Mouse (Mus musculus): ENCODE data around the gene Sh2b2. TPM values are rescaled to one million over a fixed set of nuclear protein-coding genes. Genes with fewer than 3 reads are reported as not detected.

Sh2b2 gene
- polyA plus RNA-seq, 1 experiment from 2014 or later = 5.0 TPM

DNA sequence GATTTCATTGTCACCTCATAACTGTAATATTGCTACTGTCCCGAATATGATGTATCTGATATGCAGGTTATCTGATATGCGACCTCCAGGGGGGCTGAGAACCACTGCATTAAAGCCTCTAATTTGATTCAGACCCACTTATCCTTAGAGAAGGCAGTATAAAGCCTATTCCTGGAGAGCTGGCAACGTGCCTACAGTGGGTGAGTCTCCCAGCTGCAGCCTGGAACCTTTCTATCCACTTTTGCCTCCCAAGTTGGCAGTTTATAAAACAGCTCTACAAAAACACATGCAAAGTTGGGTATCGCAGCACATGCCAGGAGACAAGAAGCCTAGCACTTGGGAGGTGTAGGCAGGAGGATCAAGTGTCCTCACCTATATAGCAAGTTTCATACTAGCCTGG is 17.0 kb upstream of the Sh2b2 start:
- Histone ChIP-seq H3K36me3 (no peaks in the 10 kb centered on the region), H3K4me1 (peaks cover under 1% of the 10 kb centered on the region; the same call in 1 of the 2 replicates), H3K27me3 (no peaks in the 10 kb centered on the region), H3K9ac (no peak overlapping the region), H3K4me2 (no peak overlapping the region), H3K27ac (no peak overlapping the region), H3K9me3 (replicated peaks) (no peaks in the 10 kb centered on the region), H3K4me3 (replicated peaks) (no peak overlapping the region)
- no peak for ATAC-seq (replicated peaks; ENCODE audit: low FRiP score)
- 81% methylated on average over 4 of the region's 4 CpGs for WGBS

- Histone ChIP-seq H3K4me1 (no peaks in the 10 kb centered on the region; the same call in 1 of the 2 replicates), H3K9me3 (replicated peaks) (no peaks in the 10 kb centered on the region), H3K27me3 (no peaks in the 10 kb centered on the region), H3K4me3 (replicated peaks) (no peak overlapping the region), H3K4me2 (no peak overlapping the region), H3K27ac (no peak overlapping the region), H3K9ac (no peak overlapping the region), H3K36me3 (peaks cover 21% of the 10 kb centered on the region)
- WGBS = 33% methylated on average over 6 of the region's 6 CpGs
- 0 out of 2 replicates have a peak, but pooled peaks have one; percentile 15 for ATAC-seq (replicated peaks; ENCODE audit: low FRiP score)
Observed at GRCm38 (mm10) chr5:136258919-136259318, 12.6 kb upstream of the Sh2b2 start.

DNA sequence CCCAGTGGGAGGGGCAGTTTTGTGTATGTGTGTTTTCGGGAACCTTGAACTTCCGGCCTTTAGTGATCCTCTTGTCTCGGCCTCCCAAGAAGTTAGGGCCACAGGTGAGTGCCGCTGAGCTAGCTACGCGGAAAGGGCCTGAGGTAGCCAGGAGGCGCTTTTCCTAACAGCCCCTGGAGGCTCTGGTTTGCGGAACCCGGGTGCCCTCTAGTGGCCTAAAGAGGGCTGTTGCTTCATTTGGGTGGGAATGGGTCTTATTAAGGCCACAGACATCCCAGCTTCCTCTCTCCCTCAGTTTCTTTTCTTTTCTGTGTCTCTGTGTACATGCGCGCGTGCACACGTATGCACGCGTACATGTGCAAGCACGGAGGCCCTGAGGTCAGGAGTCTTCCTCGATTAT is 6.5 kb upstream of the Sh2b2 start:
- Histone ChIP-seq H3K4me1 (no peaks in the 10 kb centered on the region), H3K27ac (no peak overlapping the region), H3K27me3 (no peaks in the 10 kb centered on the region), H3K9me3 (replicated peaks) (no peaks in the 10 kb centered on the region), H3K4me3 (replicated peaks) (no peak overlapping the region), H3K4me2 (no peak overlapping the region), H3K36me3 (peaks cover 33% of the 10 kb centered on the region), H3K9ac (no peak overlapping the region)
- WGBS = 18% methylated on average over 17 of the region's 17 CpGs
- 0 out of 2 replicates have a peak, but pooled peaks have one; percentile 52 for ATAC-seq (replicated peaks; ENCODE audit: low FRiP score)

DNA sequence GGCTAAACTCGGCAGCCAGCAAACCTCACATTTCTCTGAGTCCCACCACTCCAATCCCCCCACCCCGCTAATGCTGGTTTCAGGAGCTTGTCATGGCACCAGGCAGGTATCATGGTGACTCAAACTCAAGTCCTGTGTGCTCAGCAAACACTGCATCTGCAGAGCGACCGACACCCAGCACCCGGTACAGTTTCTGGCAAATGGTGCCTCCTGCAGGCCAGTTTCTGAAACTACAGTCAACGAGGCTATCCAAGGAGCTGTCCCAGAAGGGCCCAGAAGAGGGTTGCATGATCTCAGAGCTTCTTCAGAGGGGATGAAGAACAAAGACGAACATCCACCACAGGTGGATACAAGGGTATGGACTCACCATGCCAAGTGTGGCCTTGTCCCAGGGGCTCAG is 4.6 kb upstream of the Sh2b2 start:
- no peak overlapping the region for H3K9ac ChIP-seq
- H3K9me3 ChIP-seq (replicated peaks) = no peaks in the 10 kb centered on the region
- H3K36me3 ChIP-seq = peaks cover 23% of the 10 kb centered on the region
- no peaks in the 10 kb centered on the region for H3K27me3 ChIP-seq
- H3K4me3 ChIP-seq (replicated peaks) = no peak overlapping the region
- H3K4me1 ChIP-seq = peaks cover under 1% of the 10 kb centered on the region; the same call in 1 of the 2 replicates
- no peak overlapping the region for H3K27ac ChIP-seq
- no peak overlapping the region for H3K4me2 ChIP-seq
- 67% methylated on average over 7 of the region's 7 CpGs for WGBS
- ATAC-seq (replicated peaks; ENCODE audit: low FRiP score) = no peak

GRCm38 (mm10) chr5:136248441-136248840 is 2.1 kb upstream of the Sh2b2 start:
- Histone ChIP-seq H3K27me3 (no peaks in the 10 kb centered on the region; the same call in 1 of the 2 replicates), H3K4me2 (no peak overlapping the region), H3K4me3 (replicated peaks) (no peak overlapping the region), H3K9me3 (replicated peaks) (no peaks in the 10 kb centered on the region), H3K36me3 (peaks cover 12% of the 10 kb centered on the region; the same call in 1 of the 2 replicates), H3K9ac (no peak overlapping the region), H3K4me1 (peaks cover 21% of the 10 kb centered on the region), H3K27ac (no peak overlapping the region)
- 64% methylated on average over 6 of the region's 6 CpGs for WGBS
- no peak for ATAC-seq (replicated peaks; ENCODE audit: low FRiP score)

DNA sequence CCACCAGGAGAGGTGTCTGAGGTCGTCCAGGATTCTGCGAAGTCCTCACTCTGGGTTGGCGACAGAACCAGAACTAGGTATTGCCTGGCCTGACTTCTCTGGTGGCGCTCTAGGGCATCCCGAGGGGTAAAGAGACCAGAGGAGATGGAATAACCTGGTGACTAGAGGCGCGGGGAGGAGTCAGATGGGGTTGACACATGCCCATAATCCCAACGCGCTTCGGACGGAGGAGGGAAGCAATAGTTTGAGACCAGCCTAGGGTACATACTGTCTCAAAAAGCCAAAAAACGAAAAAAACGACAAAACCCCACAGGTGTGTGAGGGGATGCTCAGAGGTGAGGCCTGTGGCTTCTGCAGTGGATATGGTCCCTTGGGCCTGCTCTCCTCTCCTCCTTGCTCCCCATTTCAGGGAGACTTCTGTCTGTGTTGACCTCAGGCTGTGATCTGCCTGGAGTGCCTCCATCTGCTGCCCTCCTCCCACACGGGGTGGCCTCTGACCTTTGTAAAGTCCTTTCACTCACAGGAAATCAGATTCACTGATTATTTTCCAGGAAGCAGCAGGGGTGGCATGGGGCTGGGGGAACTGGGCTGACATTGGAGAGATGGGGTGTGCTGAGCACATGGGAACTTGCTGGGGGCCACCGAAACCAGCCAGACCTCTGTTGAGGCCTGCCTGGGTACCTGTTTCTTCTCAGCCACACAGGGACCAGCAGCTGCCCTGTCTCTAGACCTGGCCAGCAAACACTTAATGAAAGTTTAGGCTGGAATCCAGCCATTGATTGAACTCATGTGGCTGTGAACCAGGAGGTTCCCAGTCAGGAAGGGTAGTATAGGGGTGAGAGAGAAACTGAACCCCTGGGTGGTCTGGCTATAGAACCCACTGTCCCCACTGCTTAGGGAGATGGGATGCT is 560 bp downstream of the Sh2b2 start:
- Histone ChIP-seq H3K9me3 (replicated peaks) (no peaks in the 10 kb centered on the region), H3K4me1 (peaks cover 32% of the 10 kb centered on the region), H3K4me2 (peak overlapping the region; percentile 98), H3K27me3 (no peaks in the 10 kb centered on the region; the same call in 1 of the 2 replicates), H3K4me3 (replicated peaks) (peak overlapping the region; percentile 75), H3K36me3 (peaks cover 4% of the 10 kb centered on the region; the same call in 1 of the 2 replicates), H3K27ac (peak overlapping the region; percentile 87), H3K9ac (peak overlapping the region; percentile 62)
- WGBS = 15% methylated on average over 15 of the region's 15 CpGs
- ATAC-seq (replicated peaks; ENCODE audit: low FRiP score) = no peak; the same call in 1 of the 2 replicates

GRCm38 (mm10) chr5:136244762-136245540 is 1.4 kb downstream of the Sh2b2 start:
- WGBS = 1% methylated on average over 39 of the region's 57 CpGs
- no peaks in the 10 kb centered on the region for H3K9me3 ChIP-seq (replicated peaks)
- no peaks in the 10 kb centered on the region for H3K36me3 ChIP-seq
- no peaks in the 10 kb centered on the region; the same call in 1 of the 2 replicates for H3K27me3 ChIP-seq
- ATAC-seq (replicated peaks; ENCODE audit: low FRiP score) = peak; percentile 77
- peak overlapping the region; percentile 62 for H3K9ac ChIP-seq
- peak overlapping the region; percentile 87 for H3K27ac ChIP-seq
- H3K4me2 ChIP-seq = peak overlapping the region; percentile 98
- H3K4me3 ChIP-seq (replicated peaks) = peak overlapping the region; percentile 75
- H3K4me1 ChIP-seq = peaks cover 36% of the 10 kb centered on the region

- Histone ChIP-seq H3K4me1 (peaks cover 36% of the 10 kb centered on the region), H3K27me3 (no peaks in the 10 kb centered on the region; the same call in 1 of the 2 replicates), H3K27ac (peak overlapping the region; percentile 87), H3K9me3 (replicated peaks) (no peaks in the 10 kb centered on the region), H3K9ac (peak overlapping the region; percentile 62), H3K4me2 (peak overlapping the region; percentile 98), H3K36me3 (no peaks in the 10 kb centered on the region), H3K4me3 (replicated peaks) (peak overlapping the region; percentile 75)
- ATAC-seq (replicated peaks; ENCODE audit: low FRiP score) = peak; percentile 52
- under 1% methylated on average over 66 of the region's 67 CpGs for WGBS
Observed at GRCm38 (mm10) chr5:136243851-136244761, 2.2 kb downstream of the Sh2b2 start.

DNA sequence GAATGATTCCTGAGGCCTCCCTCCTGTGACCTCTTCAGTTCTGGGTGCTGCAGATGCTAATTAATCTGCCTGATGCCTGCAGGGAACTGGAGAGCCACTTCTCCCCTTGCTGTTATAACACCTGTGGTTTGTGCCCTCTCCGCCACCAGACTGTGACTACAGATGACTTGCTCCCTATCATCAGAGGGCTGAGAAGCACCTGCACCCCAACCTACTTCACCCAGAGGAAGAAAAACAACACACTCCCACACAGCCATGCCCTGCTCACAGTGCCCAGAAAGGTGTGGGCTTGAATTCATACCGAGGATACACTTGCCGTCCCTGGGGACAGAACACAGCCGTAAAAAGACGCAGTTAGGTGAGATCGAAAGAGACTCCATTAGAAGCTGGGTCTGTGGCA is 5.2 kb downstream of the Sh2b2 start:
- no peak overlapping the region for H3K27ac ChIP-seq
- H3K4me3 ChIP-seq (replicated peaks) = no peak overlapping the region
- WGBS = 52% methylated on average over 6 of the region's 6 CpGs
- H3K27me3 ChIP-seq = peaks cover 2% of the 10 kb centered on the region; the same call in 1 of the 2 replicates
- no peak overlapping the region for H3K9ac ChIP-seq
- no peaks in the 10 kb centered on the region for H3K36me3 ChIP-seq
- no peaks in the 10 kb centered on the region for H3K9me3 ChIP-seq (replicated peaks)
- ATAC-seq (replicated peaks; ENCODE audit: low FRiP score) = no peak
- H3K4me2 ChIP-seq = no peak overlapping the region
- H3K4me1 ChIP-seq = peaks cover 57% of the 10 kb centered on the region

DNA sequence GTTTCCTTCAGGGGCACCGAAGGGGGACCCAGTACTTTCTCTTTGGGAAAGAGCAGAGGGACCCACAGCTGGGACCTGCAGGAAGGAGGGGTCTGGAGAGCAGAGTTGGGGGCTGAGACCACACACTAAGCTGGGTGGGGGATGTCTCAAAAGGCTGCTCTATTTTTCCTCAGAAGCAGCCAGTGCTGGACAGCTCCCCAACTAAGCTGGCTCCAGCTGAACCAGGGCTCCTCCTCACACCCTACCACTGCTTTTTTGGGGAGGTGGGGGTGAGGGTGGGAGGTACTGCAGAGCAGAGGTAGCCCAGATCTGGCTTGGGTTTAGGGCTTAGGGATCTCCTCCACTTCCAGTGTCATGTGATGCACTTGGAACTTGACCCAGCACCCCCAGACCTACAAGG is 6.0 kb downstream of the Sh2b2 start:
- 60% methylated on average over 1 of the region's 1 CpGs for WGBS
- no peaks in the 10 kb centered on the region for H3K9me3 ChIP-seq (replicated peaks)
- H3K36me3 ChIP-seq = no peaks in the 10 kb centered on the region
- no peak for ATAC-seq (replicated peaks; ENCODE audit: low FRiP score)
- H3K9ac ChIP-seq = no peak overlapping the region
- no peak overlapping the region for H3K4me3 ChIP-seq (replicated peaks)
- H3K27me3 ChIP-seq = 0 out of 2 replicates have a peak, but pooled peaks cover 3% of the 10 kb centered on the region
- H3K27ac ChIP-seq = no peak overlapping the region
- peaks cover 53% of the 10 kb centered on the region for H3K4me1 ChIP-seq
- no peak overlapping the region for H3K4me2 ChIP-seq

GRCm38 (mm10) chr5:136237607-136238006 is 8.7 kb downstream of the Sh2b2 start:
- no peaks in the 10 kb centered on the region for H3K9me3 ChIP-seq (replicated peaks)
- ATAC-seq (replicated peaks; ENCODE audit: low FRiP score) = no peak
- under 1% methylated on average over 19 of the region's 19 CpGs for WGBS
- 0 out of 2 replicates have a peak, but pooled peaks cover 3% of the 10 kb centered on the region for H3K27me3 ChIP-seq
- H3K4me2 ChIP-seq = peak overlapping the region; percentile 80
- H3K4me1 ChIP-seq = peaks cover 34% of the 10 kb centered on the region
- H3K9ac ChIP-seq = peak overlapping the region; percentile 28
- H3K36me3 ChIP-seq = no peaks in the 10 kb centered on the region
- no peak overlapping the region for H3K27ac ChIP-seq
- H3K4me3 ChIP-seq (replicated peaks) = peak overlapping the region; percentile 42
